Mouse (Mus musculus): ENCODE data around the gene Il1r1. TPM values are rescaled to one million over a fixed set of nuclear protein-coding genes. Genes with fewer than 3 reads are reported as not detected.

Gene Il1r1
- polyA plus RNA-seq, 1 experiment from 2014 or later: 7.9 TPM

GRCm38 (mm10) chr1:40322543-40322942 is 97.7 kb downstream of the Il1r1 start:
- 84% methylated on average over 3 of the region's 3 CpGs for WGBS (ENCODE audit: insufficient replicate concordance)
- Histone ChIP-seq H3K27ac (ENCODE audit: low read depth, low read length) (no peak overlapping the region), H3K4me1 (ENCODE audit: control insufficient read depth, insufficient read depth, low read length) (peaks cover 5% of the 10 kb centered on the region; the same call in 1 of the 2 replicates), H3K9ac (ENCODE audit: low read depth, low read length) (no peak overlapping the region), H3K9me3 (replicated peaks; ENCODE audit: control insufficient read depth, low read length) (no peaks in the 10 kb centered on the region), H3K4me2 (no peak overlapping the region), H3K4me3 (ENCODE audit: low read depth, low read length) (no peak overlapping the region), H3K36me3 (ENCODE audit: control insufficient read depth, insufficient read depth, low read length) (no peaks in the 10 kb centered on the region), H3K27me3 (ENCODE audit: control insufficient read depth, insufficient read depth, low read length) (peaks cover 16% of the 10 kb centered on the region; the same call in 1 of the 2 replicates)
- no peak for ATAC-seq (replicated peaks; ENCODE audit: insufficient number of reproducible peaks, low FRiP score, low TSS enrichment)

GRCm38 (mm10) chr1:40324457-40324856 is 99.6 kb downstream of the Il1r1 start, which contains the start of gene Il1rl2:
TSS of gene Il1rl2 (plus strand) at chr1:40324610.
- Histone ChIP-seq H3K4me2 (peak within 1 kb of the TSS; percentile 86), H3K9me3 (replicated peaks; ENCODE audit: control insufficient read depth, low read length) (no peaks in the 10 kb centered on the region), H3K4me1 (ENCODE audit: control insufficient read depth, insufficient read depth, low read length) (peaks cover 5% of the 10 kb centered on the region; the same call in 1 of the 2 replicates), H3K27me3 (ENCODE audit: control insufficient read depth, insufficient read depth, low read length) (peaks cover 16% of the 10 kb centered on the region; the same call in 1 of the 2 replicates), H3K9ac (ENCODE audit: low read depth, low read length) (peak within 1 kb of the TSS; percentile 58), H3K27ac (ENCODE audit: low read depth, low read length) (no peak within 1 kb of the TSS), H3K4me3 (ENCODE audit: low read depth, low read length) (peak within 1 kb of the TSS; percentile 47), H3K36me3 (ENCODE audit: control insufficient read depth, insufficient read depth, low read length) (no peaks in the 10 kb centered on the region)
- ATAC-seq (replicated peaks; ENCODE audit: insufficient number of reproducible peaks, low FRiP score, low TSS enrichment): no peak
- WGBS (ENCODE audit: insufficient replicate concordance): 36% methylated on average over 6 of the region's 6 CpGs

GRCm38 (mm10) chr1:40324955-40325702 is 100.2 kb downstream of the Il1r1 start:
- ATAC-seq (replicated peaks; ENCODE audit: insufficient number of reproducible peaks, low FRiP score, low TSS enrichment): no peak
- H3K4me2 ChIP-seq: peak overlapping the region; percentile 86
- no peak overlapping the region for H3K27ac ChIP-seq (ENCODE audit: low read depth, low read length)
- peaks cover 16% of the 10 kb centered on the region; the same call in 1 of the 2 replicates for H3K27me3 ChIP-seq (ENCODE audit: control insufficient read depth, insufficient read depth, low read length)
- H3K4me1 ChIP-seq (ENCODE audit: control insufficient read depth, insufficient read depth, low read length): peaks cover 5% of the 10 kb centered on the region; the same call in 1 of the 2 replicates
- no peaks in the 10 kb centered on the region for H3K9me3 ChIP-seq (replicated peaks; ENCODE audit: control insufficient read depth, low read length)
- WGBS (ENCODE audit: insufficient replicate concordance): 7% methylated on average over 22 of the region's 22 CpGs
- H3K36me3 ChIP-seq (ENCODE audit: control insufficient read depth, insufficient read depth, low read length): no peaks in the 10 kb centered on the region
- H3K4me3 ChIP-seq (ENCODE audit: low read depth, low read length): peak overlapping the region; percentile 47
- peak overlapping the region; percentile 58 for H3K9ac ChIP-seq (ENCODE audit: low read depth, low read length)

GRCm38 (mm10) chr1:40325711-40326327 is 100.9 kb downstream of the Il1r1 start:
- WGBS (ENCODE audit: insufficient replicate concordance): 4% methylated on average over 29 of the region's 29 CpGs
- Histone ChIP-seq H3K36me3 (ENCODE audit: control insufficient read depth, insufficient read depth, low read length) (no peaks in the 10 kb centered on the region), H3K27ac (ENCODE audit: low read depth, low read length) (no peak overlapping the region), H3K4me2 (peak overlapping the region; percentile 86), H3K27me3 (ENCODE audit: control insufficient read depth, insufficient read depth, low read length) (peaks cover 16% of the 10 kb centered on the region; the same call in 1 of the 2 replicates), H3K9ac (ENCODE audit: low read depth, low read length) (peak overlapping the region; percentile 58), H3K4me3 (ENCODE audit: low read depth, low read length) (peak overlapping the region; percentile 47), H3K4me1 (ENCODE audit: control insufficient read depth, insufficient read depth, low read length) (peaks cover 5% of the 10 kb centered on the region; the same call in 1 of the 2 replicates), H3K9me3 (replicated peaks; ENCODE audit: control insufficient read depth, low read length) (no peaks in the 10 kb centered on the region)
- ATAC-seq (replicated peaks; ENCODE audit: insufficient number of reproducible peaks, low FRiP score, low TSS enrichment): 0 out of 2 replicates have a peak, but pooled peaks have one; percentile 26

- Histone ChIP-seq H3K9me3 (replicated peaks; ENCODE audit: control insufficient read depth, low read length) (no peaks in the 10 kb centered on the region), H3K9ac (ENCODE audit: low read depth, low read length) (no peak overlapping the region), H3K4me3 (ENCODE audit: low read depth, low read length) (no peak overlapping the region), H3K27ac (ENCODE audit: low read depth, low read length) (no peak overlapping the region), H3K27me3 (ENCODE audit: control insufficient read depth, insufficient read depth, low read length) (peaks cover 16% of the 10 kb centered on the region; the same call in 1 of the 2 replicates), H3K4me1 (ENCODE audit: control insufficient read depth, insufficient read depth, low read length) (peaks cover 5% of the 10 kb centered on the region; the same call in 1 of the 2 replicates), H3K36me3 (ENCODE audit: control insufficient read depth, insufficient read depth, low read length) (no peaks in the 10 kb centered on the region), H3K4me2 (no peak overlapping the region)
- ATAC-seq (replicated peaks; ENCODE audit: insufficient number of reproducible peaks, low FRiP score, low TSS enrichment): no peak
- WGBS (ENCODE audit: insufficient replicate concordance): 74% methylated on average over 3 of the region's 3 CpGs
These were observed 102.7 kb downstream of the Il1r1 start for GRCm38 (mm10) chr1:40327604-40328003.

GRCm38 (mm10) chr1:40329526-40329925 is 104.6 kb downstream of the Il1r1 start:
- Histone ChIP-seq H3K27ac (ENCODE audit: low read depth, low read length) (no peak overlapping the region), H3K36me3 (ENCODE audit: control insufficient read depth, insufficient read depth, low read length) (no peaks in the 10 kb centered on the region), H3K27me3 (ENCODE audit: control insufficient read depth, insufficient read depth, low read length) (peaks cover 16% of the 10 kb centered on the region; the same call in 1 of the 2 replicates), H3K4me1 (ENCODE audit: control insufficient read depth, insufficient read depth, low read length) (peaks cover 5% of the 10 kb centered on the region; the same call in 1 of the 2 replicates), H3K9me3 (replicated peaks; ENCODE audit: control insufficient read depth, low read length) (no peaks in the 10 kb centered on the region), H3K4me3 (ENCODE audit: low read depth, low read length) (no peak overlapping the region), H3K9ac (ENCODE audit: low read depth, low read length) (no peak overlapping the region), H3K4me2 (no peak overlapping the region)
- WGBS (ENCODE audit: insufficient replicate concordance): 78% methylated on average over 1 of the region's 1 CpGs
- ATAC-seq (replicated peaks; ENCODE audit: insufficient number of reproducible peaks, low FRiP score, low TSS enrichment): no peak

GRCm38 (mm10) chr1:40330181-40330580 is 105.3 kb downstream of the Il1r1 start:
- H3K4me1 ChIP-seq (ENCODE audit: control insufficient read depth, insufficient read depth, low read length): peaks cover 5% of the 10 kb centered on the region; the same call in 1 of the 2 replicates
- H3K27ac ChIP-seq (ENCODE audit: low read depth, low read length): no peak overlapping the region
- H3K4me3 ChIP-seq (ENCODE audit: low read depth, low read length): no peak overlapping the region
- no peak overlapping the region for H3K9ac ChIP-seq (ENCODE audit: low read depth, low read length)
- H3K36me3 ChIP-seq (ENCODE audit: control insufficient read depth, insufficient read depth, low read length): no peaks in the 10 kb centered on the region
- no peak for ATAC-seq (replicated peaks; ENCODE audit: insufficient number of reproducible peaks, low FRiP score, low TSS enrichment)
- peaks cover 16% of the 10 kb centered on the region; the same call in 1 of the 2 replicates for H3K27me3 ChIP-seq (ENCODE audit: control insufficient read depth, insufficient read depth, low read length)
- WGBS (ENCODE audit: insufficient replicate concordance): 77% methylated on average over 8 of the region's 8 CpGs
- no peaks in the 10 kb centered on the region for H3K9me3 ChIP-seq (replicated peaks; ENCODE audit: control insufficient read depth, low read length)
- no peak overlapping the region for H3K4me2 ChIP-seq

- H3K27ac ChIP-seq (ENCODE audit: low read depth, low read length): no peak overlapping the region
- no peak overlapping the region for H3K4me3 ChIP-seq (ENCODE audit: low read depth, low read length)
- H3K36me3 ChIP-seq (ENCODE audit: control insufficient read depth, insufficient read depth, low read length): no peaks in the 10 kb centered on the region
- no peaks in the 10 kb centered on the region for H3K4me1 ChIP-seq (ENCODE audit: control insufficient read depth, insufficient read depth, low read length)
- H3K9me3 ChIP-seq (replicated peaks; ENCODE audit: control insufficient read depth, low read length): no peaks in the 10 kb centered on the region
- WGBS (ENCODE audit: insufficient replicate concordance): 89% methylated on average over 1 of the region's 1 CpGs
- H3K9ac ChIP-seq (ENCODE audit: low read depth, low read length): no peak overlapping the region
- no peak for ATAC-seq (replicated peaks; ENCODE audit: insufficient number of reproducible peaks, low FRiP score, low TSS enrichment)
- H3K4me2 ChIP-seq: no peak overlapping the region
- H3K27me3 ChIP-seq (ENCODE audit: control insufficient read depth, insufficient read depth, low read length): no peaks in the 10 kb centered on the region
These were observed 114.5 kb downstream of the Il1r1 start for GRCm38 (mm10) chr1:40339346-40339745.

All from heart, embryonic 11.5 days (tissue).